Mouse (Mus musculus): ENCODE data around the gene Akr1a1. TPM values are rescaled to one million over a fixed set of nuclear protein-coding genes. Genes with fewer than 3 reads are reported as not detected.

The Akr1a1 gene
- polyA plus RNA-seq, 1 experiment from 2014 or later, result 775 TPM

- no peaks in the 10 kb centered on the region for H3K9me3 ChIP-seq
- peaks cover 16% of the 10 kb centered on the region; the same call in 1 of the 2 replicates for H3K36me3 ChIP-seq
- H3K27me3 ChIP-seq, result no peaks in the 10 kb centered on the region
- WGBS, result under 1% methylated on average over 13 of the region's 13 CpGs
- peak overlapping the region; percentile 80 for H3K4me3 ChIP-seq
- H3K27ac ChIP-seq, result peak overlapping the region; percentile 96
- peak overlapping the region; percentile 67 for H3K4me2 ChIP-seq
- H3K4me1 ChIP-seq, result peaks cover 13% of the 10 kb centered on the region
- H3K9ac ChIP-seq, result peak overlapping the region; percentile 90
- ATAC-seq (ENCODE audit: insufficient number of reproducible peaks, insufficient read depth, low FRiP score, low TSS enrichment, low read depth), result peak; percentile 91
Measured at GRCm38 (mm10) chr4:116627359-116627716, 24.1 kb downstream of the Akr1a1 start.

- H3K9ac ChIP-seq, result peak overlapping the region; percentile 90
- H3K4me2 ChIP-seq, result peak overlapping the region; percentile 67
- no peaks in the 10 kb centered on the region for H3K27me3 ChIP-seq
- H3K9me3 ChIP-seq, result no peaks in the 10 kb centered on the region
- H3K36me3 ChIP-seq, result peaks cover 12% of the 10 kb centered on the region
- peak overlapping the region; percentile 96 for H3K27ac ChIP-seq
- WGBS, result under 1% methylated on average over 53 of the region's 53 CpGs
- peak; percentile 67 for ATAC-seq (ENCODE audit: insufficient number of reproducible peaks, insufficient read depth, low FRiP score, low TSS enrichment, low read depth)
- H3K4me1 ChIP-seq, result peaks cover 13% of the 10 kb centered on the region
- peak overlapping the region; percentile 80 for H3K4me3 ChIP-seq
Measured at GRCm38 (mm10) chr4:116626658-116627358, 24.7 kb downstream of the Akr1a1 start.

GRCm38 (mm10) chr4:116624831-116625230, 26.6 kb downstream of the Akr1a1 start:
- H3K36me3 ChIP-seq, result peaks cover 28% of the 10 kb centered on the region
- H3K27ac ChIP-seq, result no peak overlapping the region
- 0 out of 2 replicates have a peak overlapping the region, but pooled peaks have one; percentile 67 for H3K4me2 ChIP-seq
- no peak for ATAC-seq (ENCODE audit: insufficient number of reproducible peaks, insufficient read depth, low FRiP score, low TSS enrichment, low read depth)
- WGBS, result 95% methylated on average over 4 of the region's 4 CpGs
- H3K4me1 ChIP-seq, result peaks cover 13% of the 10 kb centered on the region
- no peak overlapping the region for H3K4me3 ChIP-seq
- H3K9ac ChIP-seq, result no peak overlapping the region
- H3K27me3 ChIP-seq, result no peaks in the 10 kb centered on the region
- no peaks in the 10 kb centered on the region for H3K9me3 ChIP-seq

- Histone ChIP-seq H3K4me3 (no peak overlapping the region), H3K9ac (no peak overlapping the region), H3K27ac (no peak overlapping the region), H3K4me1 (no peaks in the 10 kb centered on the region), H3K27me3 (no peaks in the 10 kb centered on the region), H3K36me3 (peaks cover 79% of the 10 kb centered on the region), H3K4me2 (no peak overlapping the region), H3K9me3 (no peaks in the 10 kb centered on the region)
- no peak for ATAC-seq (ENCODE audit: insufficient number of reproducible peaks, insufficient read depth, low FRiP score, low TSS enrichment, low read depth)
- 95% methylated on average over 2 of the region's 2 CpGs for WGBS
Measured at GRCm38 (mm10) chr4:116615237-116615636, 36.2 kb downstream of the Akr1a1 start.

- WGBS, result 92% methylated on average over 2 of the region's 2 CpGs
- ATAC-seq (ENCODE audit: insufficient number of reproducible peaks, insufficient read depth, low FRiP score, low TSS enrichment, low read depth), result no peak
- Histone ChIP-seq H3K4me2 (no peak overlapping the region), H3K36me3 (peaks cover 79% of the 10 kb centered on the region), H3K4me1 (no peaks in the 10 kb centered on the region), H3K9ac (no peak overlapping the region), H3K4me3 (no peak overlapping the region), H3K27me3 (no peaks in the 10 kb centered on the region), H3K27ac (no peak overlapping the region), H3K9me3 (no peaks in the 10 kb centered on the region)
Measured at GRCm38 (mm10) chr4:116612621-116613020, 38.9 kb downstream of the Akr1a1 start.

GRCm38 (mm10) chr4:116596978-116597881, 54.2 kb downstream of the Akr1a1 start:
- Histone ChIP-seq H3K4me3 (peak overlapping the region; percentile 61), H3K4me2 (peak overlapping the region; percentile 84), H3K9ac (peak overlapping the region; percentile 74), H3K27ac (peak overlapping the region; percentile 52), H3K27me3 (no peaks in the 10 kb centered on the region), H3K9me3 (no peaks in the 10 kb centered on the region), H3K4me1 (peaks cover 21% of the 10 kb centered on the region), H3K36me3 (peaks cover 51% of the 10 kb centered on the region)
- ATAC-seq (ENCODE audit: insufficient number of reproducible peaks, insufficient read depth, low FRiP score, low TSS enrichment, low read depth), result peak; percentile 90
- WGBS, result under 1% methylated on average over 50 of the region's 50 CpGs

- Histone ChIP-seq H3K27ac (peak within 1 kb of the TSS; percentile 52), H3K36me3 (peaks cover 51% of the 10 kb centered on the region)
- ATAC-seq (ENCODE audit: insufficient number of reproducible peaks, insufficient read depth, low FRiP score, low TSS enrichment, low read depth), result no peak
Measured at GRCm38 (mm10) chr4:116596379-116596778, 55.1 kb downstream of the Akr1a1 start, which contains the start of gene Ccdc17. Ccdc17 (plus strand) TSS chr4:116596654.

GRCm38 (mm10) chr4:116595793-116596192, 55.7 kb downstream of the Akr1a1 start:
- ATAC-seq (ENCODE audit: insufficient number of reproducible peaks, insufficient read depth, low FRiP score, low TSS enrichment, low read depth), result no peak

More at GRCm38 (mm10) chr4:116596379-116596778, 55.1 kb downstream of the Akr1a1 start, which contains the start of gene Ccdc17:
- peak within 1 kb of the TSS; percentile 84 for H3K4me2 ChIP-seq
- H3K4me3 ChIP-seq, result peak within 1 kb of the TSS; percentile 61
- H3K27me3 ChIP-seq, result no peaks in the 10 kb centered on the region
- 33% methylated on average over 5 of the region's 5 CpGs for WGBS
- peak within 1 kb of the TSS; percentile 74 for H3K9ac ChIP-seq
- no peaks in the 10 kb centered on the region for H3K9me3 ChIP-seq
- H3K4me1 ChIP-seq, result peaks cover 21% of the 10 kb centered on the region

More at GRCm38 (mm10) chr4:116595793-116596192, 55.7 kb downstream of the Akr1a1 start:
- Histone ChIP-seq H3K4me2 (no peak overlapping the region), H3K4me1 (peaks cover 21% of the 10 kb centered on the region), H3K4me3 (no peak overlapping the region), H3K27me3 (no peaks in the 10 kb centered on the region), H3K9ac (no peak overlapping the region), H3K27ac (no peak overlapping the region), H3K9me3 (no peaks in the 10 kb centered on the region), H3K36me3 (peaks cover 51% of the 10 kb centered on the region)
- WGBS, result 82% methylated on average over 8 of the region's 8 CpGs

Other genes with a start within 250 kb of the Akr1a1 start
- 14.3 and 16.5 TPM in 2 replicates for gene Mast2, start 187.5 kb downstream of the Akr1a1 start, polyA plus RNA-seq (2015; fragmentation: Nextera tagmentation; extraction: Ambion mirVana)
- 15.3 and 15.7 TPM in 2 replicates for gene Ipp, start 144.1 kb downstream of the Akr1a1 start, polyA plus RNA-seq (2015; fragmentation: Nextera tagmentation; extraction: Ambion mirVana)
- 20.3 and 24.2 TPM in 2 replicates for gene Tmem69, start 95.7 kb downstream of the Akr1a1 start, polyA plus RNA-seq (2015; fragmentation: Nextera tagmentation; extraction: Ambion mirVana)
- 37.5 and 40.1 TPM in 2 replicates for gene Gpbp1l1, start 94.0 kb downstream of the Akr1a1 start, polyA plus RNA-seq (2015; fragmentation: Nextera tagmentation; extraction: Ambion mirVana)
- gene Ccdc17, start 55.0 kb downstream of the Akr1a1 start, polyA plus RNA-seq (2015; fragmentation: Nextera tagmentation; extraction: Ambion mirVana), result 3.1 and 5.0 TPM in 2 replicates
- 200 and 202 TPM in 2 replicates for gene Nasp, start 23.7 kb downstream of the Akr1a1 start, polyA plus RNA-seq (2015; fragmentation: Nextera tagmentation; extraction: Ambion mirVana)
- gene Prdx1, start 33.9 kb upstream of the Akr1a1 start, polyA plus RNA-seq (2015; fragmentation: Nextera tagmentation; extraction: Ambion mirVana), result 1,178 and 1,215 TPM in 2 replicates
- gene Mmachc, start 56.7 kb upstream of the Akr1a1 start, polyA plus RNA-seq (2015; fragmentation: Nextera tagmentation; extraction: Ambion mirVana), result 24.5 and 30.4 TPM in 2 replicates
- 24.9 and 27.4 TPM in 2 replicates for gene Ccdc163, start 56.8 kb upstream of the Akr1a1 start, polyA plus RNA-seq (2015; fragmentation: Nextera tagmentation; extraction: Ambion mirVana)
- gene Tesk2, start 69.3 kb upstream of the Akr1a1 start, polyA plus RNA-seq (2015; fragmentation: Nextera tagmentation; extraction: Ambion mirVana), result 9.4 and 11.2 TPM in 2 replicates
- 35.5 and 39.1 TPM in 2 replicates for gene Toe1, start 156.0 kb upstream of the Akr1a1 start, polyA plus RNA-seq (2015; fragmentation: Nextera tagmentation; extraction: Ambion mirVana)
- 16.7 and 19.7 TPM in 2 replicates for gene Mutyh, start 156.0 kb upstream of the Akr1a1 start, polyA plus RNA-seq (2015; fragmentation: Nextera tagmentation; extraction: Ambion mirVana)
- 0.70 and 1.0 TPM in 2 replicates for gene Hpdl, start 170.0 kb upstream of the Akr1a1 start, polyA plus RNA-seq (2015; fragmentation: Nextera tagmentation; extraction: Ambion mirVana)
- 0.66 and 0.85 TPM in 2 replicates for gene Zswim5, start 225.7 kb upstream of the Akr1a1 start, polyA plus RNA-seq (2015; fragmentation: Nextera tagmentation; extraction: Ambion mirVana)